Mouse (Mus musculus) frontal cortex, postnatal 36 days (tissue): ENCODE results near the gene 4930564D02Rik.

Experiments
- DNase-seq, 2 experiments: peaks; one replicate each; pipeline ENCODE4 v3.0.0; 2022; ENCODE audit warnings: low spot score in 2 of 2

The 4930564D02Rik gene

DNA sequence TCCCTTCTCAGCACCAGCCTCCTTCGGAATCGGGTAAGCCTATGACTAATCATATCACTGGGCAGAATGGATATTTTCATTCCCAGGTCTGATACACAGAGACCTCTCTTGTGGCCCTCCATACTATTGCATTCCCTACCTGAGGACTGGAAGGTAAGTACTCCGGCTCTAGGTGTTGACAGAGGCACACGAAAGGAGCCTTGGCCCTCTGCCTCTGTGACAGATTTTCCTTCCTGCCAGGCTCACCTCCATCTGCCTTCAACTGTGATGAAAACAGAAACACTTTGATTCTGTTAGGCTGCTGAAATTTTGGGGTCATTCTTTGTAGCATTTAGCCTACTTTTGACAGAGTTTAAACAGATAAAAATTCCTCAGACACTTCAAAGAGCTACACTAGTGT is 47.2 kb downstream of the 4930564D02Rik start:
- no peak for DNase-seq

DNA sequence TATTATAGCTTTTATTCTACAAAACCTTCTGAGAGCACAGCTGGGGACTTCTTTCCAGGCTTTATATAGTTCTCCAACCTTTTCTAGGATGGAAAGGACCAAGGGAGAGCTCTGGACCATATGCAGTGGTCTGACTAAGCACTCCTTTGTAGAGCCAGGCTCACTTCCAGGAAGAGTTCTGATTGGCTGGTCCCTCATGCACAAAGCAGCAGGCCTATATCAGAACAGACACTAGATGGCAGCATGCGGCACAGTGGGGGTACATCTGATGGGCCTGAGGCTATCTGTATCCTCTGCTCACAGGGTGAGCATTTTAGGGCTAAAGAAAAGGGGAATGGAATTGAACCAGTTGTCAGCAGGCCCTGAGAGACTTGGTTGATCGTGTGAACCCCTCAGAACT is 47.6 kb downstream of the 4930564D02Rik start:
- peak; percentile 69 to 84 for DNase-seq

DNA sequence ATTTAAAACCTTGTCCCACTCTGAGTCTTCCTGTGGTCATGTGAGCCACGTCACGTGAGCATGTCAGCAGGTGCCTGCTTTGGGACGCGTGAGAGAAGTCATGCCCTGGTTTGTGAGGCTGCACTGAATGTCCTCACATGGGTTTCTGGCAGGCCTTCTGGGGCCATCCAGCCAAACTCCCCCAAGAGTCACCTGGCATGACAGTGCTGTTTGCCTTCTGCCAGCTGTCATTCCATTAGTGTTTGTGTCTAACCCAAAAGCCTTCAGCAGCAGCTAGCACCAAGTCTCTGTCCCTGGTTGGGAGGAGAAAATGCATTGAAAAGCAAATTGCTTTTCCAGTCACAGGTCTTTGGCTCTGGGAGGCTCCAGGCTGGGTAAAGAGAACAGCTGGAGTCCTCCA is 50.0 kb downstream of the 4930564D02Rik start:
- no peak for DNase-seq

DNA sequence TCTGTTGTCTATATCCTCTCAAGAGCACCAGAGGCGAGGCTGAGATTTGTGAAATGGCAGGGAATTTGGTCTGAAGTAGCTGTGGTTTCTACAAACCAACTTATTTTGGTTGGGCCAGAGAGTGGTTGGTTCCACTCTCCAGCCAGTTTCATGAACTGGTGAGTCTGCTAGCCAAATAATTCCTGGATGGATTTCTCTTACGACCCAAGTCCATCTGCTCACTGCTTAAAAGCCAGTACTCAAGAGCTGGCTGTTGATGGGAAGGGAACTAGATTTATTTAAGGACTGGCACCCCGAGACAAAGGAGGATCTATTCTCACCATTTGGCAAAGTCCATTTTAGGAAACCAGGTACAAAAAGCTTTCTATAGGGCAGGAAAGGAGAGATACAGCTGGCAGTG is 57.1 kb downstream of the 4930564D02Rik start:
- no peak for DNase-seq

DNA sequence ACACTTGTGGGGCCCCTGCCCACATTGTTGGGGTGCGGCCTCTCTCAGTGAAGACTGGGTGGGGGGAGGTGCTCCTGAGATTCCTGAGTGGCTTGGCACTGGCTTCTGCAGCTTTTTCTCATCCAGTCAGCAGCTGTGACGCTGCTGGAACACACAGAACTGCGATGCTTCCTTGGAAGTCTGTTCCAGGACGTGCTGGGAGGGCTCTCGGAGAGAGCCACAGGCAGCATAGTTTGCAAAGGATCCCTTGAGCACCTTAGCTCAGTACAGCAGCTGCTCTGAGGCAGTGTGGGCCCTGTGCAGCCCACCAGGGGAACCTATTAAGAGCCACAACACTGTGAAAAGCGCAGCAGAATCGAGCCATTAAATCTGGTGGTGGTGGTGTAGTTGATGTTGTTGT is 61.2 kb downstream of the 4930564D02Rik start:
- DNase-seq, result no peak
